Mouse (Mus musculus): ENCODE measurements around the gene Slc45a2. TPM values are rescaled to one million over a fixed set of nuclear protein-coding genes. Genes with fewer than 3 reads are reported as not detected.

Slc45a2 gene
- polyA plus RNA-seq, 1 experiment from 2014 or later, result 0.72 TPM

- Histone ChIP-seq H3K4me3 (no peak overlapping the region), H3K4me1 (no peaks in the 10 kb centered on the region), H3K27me3 (no peaks in the 10 kb centered on the region), H3K9ac (no peak overlapping the region), H3K9me3 (no peaks in the 10 kb centered on the region), H3K36me3 (no peaks in the 10 kb centered on the region), H3K4me2 (no peak overlapping the region), H3K27ac (no peak overlapping the region)
- ATAC-seq (ENCODE audit: insufficient number of reproducible peaks, insufficient read depth, low FRiP score, low TSS enrichment, low read depth), result no peak
- WGBS, result 18% methylated on average over 5 of the region's 5 CpGs
Measured at GRCm38 (mm10) chr15:11008756-11009155, 8.2 kb downstream of the Slc45a2 start.

- no peaks in the 10 kb centered on the region for H3K9me3 ChIP-seq
- WGBS, result 87% methylated on average over 11 of the region's 11 CpGs
- H3K27ac ChIP-seq, result no peak overlapping the region
- H3K4me3 ChIP-seq, result no peak overlapping the region
- H3K9ac ChIP-seq, result no peak overlapping the region
- H3K27me3 ChIP-seq, result no peaks in the 10 kb centered on the region
- no peak overlapping the region for H3K4me2 ChIP-seq
- ATAC-seq (ENCODE audit: insufficient number of reproducible peaks, insufficient read depth, low FRiP score, low TSS enrichment, low read depth), result 0 out of 2 replicates have a peak, but pooled peaks have one; percentile 15
- no peaks in the 10 kb centered on the region for H3K36me3 ChIP-seq
- no peaks in the 10 kb centered on the region for H3K4me1 ChIP-seq
Measured at GRCm38 (mm10) chr15:11010976-11011548, 10.5 kb downstream of the Slc45a2 start.

DNA sequence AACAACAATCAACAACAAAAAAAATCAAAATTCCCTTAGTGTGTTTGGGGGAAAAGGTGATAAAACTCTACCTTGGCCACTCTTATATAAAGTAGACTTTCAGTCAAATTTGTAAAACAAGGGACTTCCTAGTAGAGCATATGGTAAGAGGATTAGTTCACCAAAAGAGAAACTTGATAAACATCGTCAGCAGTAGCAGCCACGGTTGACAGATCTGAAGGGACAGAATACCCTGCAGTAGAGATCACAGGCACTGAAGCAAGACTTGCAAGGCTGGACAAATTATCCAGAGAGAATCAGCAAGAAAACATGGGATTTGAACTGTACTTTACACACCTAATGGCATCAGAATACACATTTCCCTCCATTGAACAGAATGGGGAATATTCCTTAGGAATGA, 14.4 kb downstream of the Slc45a2 start:
- Histone ChIP-seq H3K36me3 (no peaks in the 10 kb centered on the region), H3K27ac (no peak overlapping the region), H3K9me3 (no peaks in the 10 kb centered on the region), H3K4me3 (no peak overlapping the region), H3K27me3 (no peaks in the 10 kb centered on the region), H3K4me1 (no peaks in the 10 kb centered on the region), H3K9ac (no peak overlapping the region), H3K4me2 (no peak overlapping the region)
- 34% methylated on average over 2 of the region's 2 CpGs for WGBS
- no peak for ATAC-seq (ENCODE audit: insufficient number of reproducible peaks, insufficient read depth, low FRiP score, low TSS enrichment, low read depth)

DNA sequence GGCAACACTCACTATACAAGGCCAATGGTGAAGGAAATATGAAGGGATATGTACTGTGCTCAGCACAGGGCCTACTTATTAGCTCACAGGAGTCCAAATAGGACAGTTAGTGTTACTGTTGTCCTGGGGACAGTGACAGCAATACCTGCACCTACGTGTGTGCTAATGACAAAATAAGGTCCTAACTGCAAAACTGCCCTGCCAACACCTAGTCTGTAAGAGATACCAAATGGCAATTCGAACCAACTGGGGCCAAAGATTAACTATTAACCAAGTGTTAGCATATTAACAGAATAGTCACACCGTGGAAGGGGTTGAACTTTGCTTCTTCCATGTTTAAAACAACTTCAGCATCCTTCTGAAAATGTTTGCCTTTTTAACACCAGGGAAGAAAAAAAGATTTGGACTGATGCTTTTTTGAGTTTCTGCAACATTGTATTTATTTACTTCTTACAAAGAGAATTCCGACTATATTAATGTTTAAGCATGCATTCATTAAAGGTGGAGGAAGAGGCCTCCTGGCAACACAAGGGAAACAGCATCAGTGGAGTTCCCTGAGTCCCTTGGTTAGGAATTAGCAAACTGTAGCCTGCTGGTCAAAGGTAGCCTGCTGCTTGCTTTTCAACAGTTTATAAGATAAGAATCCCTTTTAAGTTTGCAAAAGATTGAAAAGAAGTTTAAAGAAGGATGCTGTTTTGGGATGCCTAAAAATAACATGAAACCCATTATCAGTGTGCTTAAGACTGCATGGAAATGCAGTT, 26.5 kb downstream of the Slc45a2 start:
- Histone ChIP-seq H3K9ac (no peak overlapping the region), H3K4me1 (peaks cover 4% of the 10 kb centered on the region), H3K4me3 (no peak overlapping the region), H3K27ac (no peak overlapping the region), H3K4me2 (no peak overlapping the region), H3K27me3 (no peaks in the 10 kb centered on the region), H3K9me3 (no peaks in the 10 kb centered on the region), H3K36me3 (no peaks in the 10 kb centered on the region)
- no peak for ATAC-seq (ENCODE audit: insufficient number of reproducible peaks, insufficient read depth, low FRiP score, low TSS enrichment, low read depth)
- WGBS, result 75% methylated on average over 4 of the region's 4 CpGs

GRCm38 (mm10) chr15:11030188-11030587, 29.7 kb downstream of the Slc45a2 start:
- Histone ChIP-seq H3K9me3 (no peaks in the 10 kb centered on the region), H3K36me3 (no peaks in the 10 kb centered on the region), H3K9ac (no peak overlapping the region), H3K27ac (no peak overlapping the region), H3K4me1 (no peaks in the 10 kb centered on the region), H3K4me2 (no peak overlapping the region), H3K27me3 (peaks cover 23% of the 10 kb centered on the region), H3K4me3 (no peak overlapping the region)
- 77% methylated on average over 3 of the region's 3 CpGs for WGBS
- no peak for ATAC-seq (ENCODE audit: insufficient number of reproducible peaks, insufficient read depth, low FRiP score, low TSS enrichment, low read depth)

- H3K9ac ChIP-seq, result peak overlapping the region; percentile 44
- ATAC-seq (ENCODE audit: insufficient number of reproducible peaks, insufficient read depth, low FRiP score, low TSS enrichment, low read depth), result no peak
- H3K4me3 ChIP-seq, result peak overlapping the region; percentile 42
- peaks cover 29% of the 10 kb centered on the region for H3K4me1 ChIP-seq
- peak overlapping the region; percentile 74 for H3K4me2 ChIP-seq
- H3K27ac ChIP-seq, result no peak overlapping the region
- peaks cover 55% of the 10 kb centered on the region for H3K27me3 ChIP-seq
- H3K36me3 ChIP-seq, result no peaks in the 10 kb centered on the region
- H3K9me3 ChIP-seq, result no peaks in the 10 kb centered on the region
- WGBS, result 5% methylated on average over 34 of the region's 34 CpGs
Measured at GRCm38 (mm10) chr15:11035947-11036474, 35.5 kb downstream of the Slc45a2 start.

DNA sequence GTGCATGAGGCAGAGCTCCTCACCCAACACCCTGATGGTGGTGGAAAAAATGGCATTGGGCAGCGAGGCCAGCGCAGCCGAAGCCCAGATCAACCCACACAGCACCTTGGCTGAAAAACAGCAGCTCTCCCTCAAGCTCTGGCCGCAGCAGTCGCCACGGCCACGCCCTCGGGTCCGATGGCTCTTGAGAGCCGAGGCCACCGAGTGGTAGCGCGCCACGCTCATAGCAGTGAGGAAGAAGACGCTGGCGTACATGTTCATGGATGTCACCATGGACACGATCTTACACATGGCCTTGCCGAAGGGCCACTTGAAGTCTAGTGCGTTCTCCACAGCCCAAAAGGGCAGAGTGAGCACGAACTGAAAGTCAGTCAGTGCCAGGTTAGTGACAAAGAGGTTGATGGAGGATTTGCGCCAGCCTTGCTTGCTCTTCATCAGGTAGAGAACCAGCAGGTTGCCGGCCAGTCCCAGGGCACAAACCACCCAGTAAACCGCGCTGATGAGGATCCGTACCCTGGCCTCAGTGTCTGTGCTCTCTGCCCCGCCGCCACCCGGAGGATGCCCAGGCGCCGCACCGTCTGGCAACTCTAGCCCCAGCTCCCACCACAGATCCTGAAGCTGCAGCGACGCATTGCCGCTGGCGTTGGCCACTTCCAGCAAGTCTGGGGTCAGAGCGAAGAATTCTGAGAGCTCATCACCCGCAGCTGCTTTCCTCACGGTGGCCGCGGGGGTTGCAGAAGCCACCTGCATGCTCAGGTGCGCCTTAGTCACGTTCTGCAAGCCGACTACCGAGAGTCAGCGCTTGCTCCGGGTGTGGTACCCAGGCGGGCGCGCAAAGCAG, 36.2 kb downstream of the Slc45a2 start:
- ATAC-seq (ENCODE audit: insufficient number of reproducible peaks, insufficient read depth, low FRiP score, low TSS enrichment, low read depth), result no peak
- WGBS, result 2% methylated on average over 49 of the region's 49 CpGs

GRCm38 (mm10) chr15:11037376-11037695, 36.8 kb downstream of the Slc45a2 start:
- Histone ChIP-seq H3K36me3 (no peaks in the 10 kb centered on the region), H3K9ac (peak overlapping the region; percentile 44; the same call in 1 of the 2 replicates)
- no peak for ATAC-seq (ENCODE audit: insufficient number of reproducible peaks, insufficient read depth, low FRiP score, low TSS enrichment, low read depth)

More for the DNA sequence above, 36.2 kb downstream of the Slc45a2 start:
- Histone ChIP-seq H3K4me2 (peak overlapping the region; percentile 74), H3K4me3 (peak overlapping the region; percentile 42), H3K9me3 (no peaks in the 10 kb centered on the region), H3K27me3 (peaks cover 55% of the 10 kb centered on the region), H3K36me3 (no peaks in the 10 kb centered on the region), H3K27ac (no peak overlapping the region), H3K9ac (peak overlapping the region; percentile 44; the same call in 1 of the 2 replicates), H3K4me1 (peaks cover 29% of the 10 kb centered on the region)

DNA sequence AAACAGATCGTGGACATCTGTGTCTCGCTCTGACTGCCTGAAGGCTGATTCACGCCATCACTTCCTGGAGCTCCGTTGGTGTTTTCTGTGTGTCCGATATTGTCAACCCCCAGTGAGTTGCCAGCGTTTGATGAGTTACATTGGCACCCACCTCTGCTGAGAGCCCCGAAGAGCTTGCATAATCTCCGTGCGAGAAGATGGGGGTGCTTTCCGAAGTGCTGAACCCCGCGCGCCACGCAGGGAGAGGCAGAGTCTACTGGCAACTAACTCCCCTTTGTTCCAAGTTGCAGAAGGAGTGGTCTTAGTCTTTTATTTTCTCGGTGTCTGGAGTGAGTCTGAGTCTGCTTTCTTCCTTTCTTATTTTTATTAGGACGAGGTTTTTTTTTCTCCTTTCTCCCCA, 37.2 kb downstream of the Slc45a2 start, which contains the start of gene Rxfp3:
Gene Rxfp3, minus strand, starts transcription at position 281 of the 400 bp plus-strand sequence.
- peaks cover 55% of the 10 kb centered on the region for H3K27me3 ChIP-seq
- 3% methylated on average over 16 of the region's 16 CpGs for whole genome bisulfite sequencing

More at GRCm38 (mm10) chr15:11037376-11037695, 36.8 kb downstream of the Slc45a2 start:
- peak overlapping the region; percentile 42 for H3K4me3 ChIP-seq
- no peak overlapping the region for H3K27ac ChIP-seq
- peaks cover 29% of the 10 kb centered on the region for H3K4me1 ChIP-seq
- H3K9me3 ChIP-seq, result no peaks in the 10 kb centered on the region
- peaks cover 55% of the 10 kb centered on the region for H3K27me3 ChIP-seq
- peak overlapping the region; percentile 74 for H3K4me2 ChIP-seq
- 3% methylated on average over 8 of the region's 8 CpGs for WGBS

GRCm38 (mm10) chr15:11038476-11038875, 38.0 kb downstream of the Slc45a2 start:
- Histone ChIP-seq H3K4me1 (peaks cover 29% of the 10 kb centered on the region), H3K27me3 (peaks cover 49% of the 10 kb centered on the region), H3K36me3 (no peaks in the 10 kb centered on the region), H3K4me2 (peak overlapping the region; percentile 74), H3K27ac (no peak overlapping the region), H3K9ac (no peak overlapping the region), H3K4me3 (no peak overlapping the region), H3K9me3 (no peaks in the 10 kb centered on the region)
- no peak for ATAC-seq (ENCODE audit: insufficient number of reproducible peaks, insufficient read depth, low FRiP score, low TSS enrichment, low read depth)
- 2% methylated on average over 12 of the region's 12 CpGs for WGBS

More for the DNA sequence above, 37.2 kb downstream of the Slc45a2 start, which contains the start of gene Rxfp3:
- Histone ChIP-seq H3K4me1 (peaks cover 29% of the 10 kb centered on the region), H3K4me3 (peak within 1 kb of the TSS; percentile 42), H3K36me3 (no peaks in the 10 kb centered on the region), H3K9ac (peak within 1 kb of the TSS; percentile 44; the same call in 1 of the 2 replicates), H3K4me2 (peak within 1 kb of the TSS; percentile 74), H3K9me3 (no peaks in the 10 kb centered on the region), H3K27ac (no peak within 1 kb of the TSS)
- ATAC-seq (ENCODE audit: insufficient number of reproducible peaks, insufficient read depth, low FRiP score, low TSS enrichment, low read depth), result no peak

- ATAC-seq (ENCODE audit: insufficient number of reproducible peaks, insufficient read depth, low FRiP score, low TSS enrichment, low read depth), result no peak
- Histone ChIP-seq H3K27me3 (peaks cover 33% of the 10 kb centered on the region), H3K4me2 (no peak overlapping the region), H3K36me3 (no peaks in the 10 kb centered on the region), H3K4me1 (peaks cover 29% of the 10 kb centered on the region), H3K9ac (0 out of 2 replicates have a peak overlapping the region, but pooled peaks have one; percentile 12), H3K4me3 (no peak overlapping the region), H3K27ac (no peak overlapping the region), H3K9me3 (no peaks in the 10 kb centered on the region)
- 64% methylated on average over 5 of the region's 5 CpGs for WGBS
Measured at GRCm38 (mm10) chr15:11040067-11040466, 39.5 kb downstream of the Slc45a2 start.

Measured in embryonic facial prominence, embryonic 13.5 days (tissue).